Mouse (Mus musculus): ENCODE data around the gene Slc22a29.
"Not testable (repeated sequence)": the region's sequence is repeated elsewhere in the genome, so short reads cannot be mapped to it uniquely, and the experiment has no call there.

Slc22a29 gene

DNA sequence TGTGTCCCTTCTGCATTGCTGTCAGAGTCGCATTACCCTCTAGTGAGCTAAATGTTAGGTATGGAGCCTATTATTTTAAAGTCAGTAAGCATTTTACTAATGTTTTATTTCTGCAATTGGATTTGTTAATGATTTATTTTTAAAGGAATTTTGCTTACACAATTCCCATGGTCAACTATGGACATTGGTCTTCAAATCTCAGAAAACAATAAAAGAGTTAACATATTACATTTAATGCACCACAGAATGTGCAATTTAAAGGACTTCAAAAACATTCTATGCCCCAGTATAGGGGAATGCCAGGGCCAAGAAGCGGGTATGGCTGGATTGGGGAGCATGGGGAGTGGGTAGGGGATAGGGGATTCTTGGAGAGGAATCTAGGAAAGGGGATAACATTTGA is at the start of gene Slc22a29:
TSS of gene Slc22a29 (minus strand) at position 101 of the 400 bp plus-strand sequence.
- no peak for DNase-seq (ENCODE audit: extremely low spot score, low read depth, low spot score)

DNA sequence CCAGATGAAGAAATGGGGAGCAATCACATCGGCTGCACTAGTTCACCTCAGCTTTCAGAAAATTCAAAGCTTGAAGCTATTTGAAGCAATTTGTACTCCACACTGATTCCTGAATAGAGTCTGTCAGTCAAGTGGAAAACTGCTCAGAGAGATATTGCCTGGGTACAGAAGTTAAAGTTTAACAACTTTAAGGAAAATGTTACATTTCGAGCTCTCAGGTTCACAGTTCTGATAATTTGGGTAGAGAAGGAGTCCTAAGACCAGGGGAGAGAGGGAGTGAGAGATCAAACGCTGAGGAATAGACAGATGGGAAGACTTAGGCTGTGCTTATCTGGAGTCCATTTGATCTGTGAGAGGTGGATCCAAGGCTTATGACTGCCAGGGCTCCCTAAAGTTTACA is 46.6 kb upstream of the Slc22a29 start:
- no peak for DNase-seq (ENCODE audit: extremely low spot score, low read depth, low spot score)

DNA sequence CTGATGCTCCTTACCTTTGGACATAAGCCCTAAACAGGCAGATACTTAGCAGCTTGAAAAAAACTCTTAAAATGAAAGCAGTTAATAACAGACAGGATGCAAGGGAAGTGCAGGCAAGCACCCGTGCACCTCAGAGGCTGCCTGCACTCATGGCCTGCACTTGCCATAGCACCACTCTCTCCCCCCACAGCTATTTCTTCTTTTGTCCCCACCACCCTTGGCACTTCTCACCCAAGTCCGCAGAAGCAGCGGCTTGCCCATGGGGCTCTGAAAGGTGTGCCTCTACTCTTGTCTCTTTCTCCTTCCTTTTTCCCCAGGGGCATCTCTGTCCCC is 34.0 kb upstream of the Slc22a29 start:
- no peak for DNase-seq (ENCODE audit: extremely low spot score, low read depth, low spot score)

DNA sequence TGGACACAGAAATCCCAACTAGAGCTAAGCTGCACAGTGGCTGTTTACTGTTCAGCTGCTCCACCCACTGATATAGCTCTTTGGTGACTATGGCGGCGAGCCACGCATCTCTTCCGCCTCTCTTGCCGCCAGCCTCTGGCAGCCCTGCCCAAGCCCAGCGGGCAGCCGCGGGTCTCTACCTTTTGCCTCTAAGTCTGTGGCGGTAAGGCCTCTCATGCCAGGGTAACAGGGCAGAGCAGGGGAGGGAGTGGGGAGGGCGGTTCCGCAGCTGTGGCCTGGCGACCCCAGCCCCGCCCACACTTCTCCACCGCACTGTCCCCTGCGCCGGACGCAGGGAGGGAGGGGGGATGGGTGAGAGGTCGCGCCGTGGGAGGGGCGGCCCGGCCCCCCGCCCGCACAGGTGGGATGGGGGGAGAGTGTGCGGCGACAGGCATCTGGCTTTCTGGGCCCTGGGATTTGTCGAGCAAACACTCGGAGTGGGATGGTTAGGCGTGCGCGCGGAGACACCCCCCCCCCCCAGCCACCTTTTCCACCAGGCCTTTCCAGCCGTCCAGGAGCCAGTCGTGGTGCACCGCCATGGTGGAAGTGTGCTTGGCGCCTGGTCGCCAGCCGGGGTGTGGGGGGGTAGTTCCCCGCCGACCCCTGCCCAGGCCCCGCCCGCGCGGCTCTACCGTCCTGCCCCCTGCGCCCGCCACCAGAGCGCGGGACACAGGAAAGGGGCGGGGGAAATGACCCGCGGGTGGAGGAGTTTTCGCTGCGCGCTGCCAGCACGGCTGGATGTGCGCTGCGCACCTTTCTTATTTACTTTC is 33.4 kb upstream of the Slc22a29 start:
- DNase-seq (ENCODE audit: extremely low spot score, low read depth, low spot score) = peak; percentile 81

DNA sequence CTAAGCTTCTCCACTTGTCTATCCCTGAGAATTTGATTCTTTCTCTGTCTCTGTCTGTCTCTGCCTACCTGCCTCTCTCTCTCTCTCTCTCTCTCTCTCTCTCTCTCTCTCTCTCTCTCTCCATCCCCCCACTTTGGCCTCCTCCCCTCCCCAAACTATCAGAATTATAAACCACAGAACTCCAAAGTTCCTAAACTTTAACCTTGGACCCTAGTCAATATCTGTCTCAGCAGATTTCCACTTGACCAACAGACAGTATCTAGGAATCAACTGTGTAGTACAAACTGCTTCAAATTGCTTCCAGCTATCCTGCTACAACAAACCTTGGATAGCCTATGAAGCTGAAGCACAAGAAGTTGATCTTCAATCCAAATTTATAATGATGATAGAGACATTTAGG is 10.2 kb upstream of the Slc22a29 start:
- DNase-seq (ENCODE audit: extremely low spot score, low read depth, low spot score) = no peak

DNA sequence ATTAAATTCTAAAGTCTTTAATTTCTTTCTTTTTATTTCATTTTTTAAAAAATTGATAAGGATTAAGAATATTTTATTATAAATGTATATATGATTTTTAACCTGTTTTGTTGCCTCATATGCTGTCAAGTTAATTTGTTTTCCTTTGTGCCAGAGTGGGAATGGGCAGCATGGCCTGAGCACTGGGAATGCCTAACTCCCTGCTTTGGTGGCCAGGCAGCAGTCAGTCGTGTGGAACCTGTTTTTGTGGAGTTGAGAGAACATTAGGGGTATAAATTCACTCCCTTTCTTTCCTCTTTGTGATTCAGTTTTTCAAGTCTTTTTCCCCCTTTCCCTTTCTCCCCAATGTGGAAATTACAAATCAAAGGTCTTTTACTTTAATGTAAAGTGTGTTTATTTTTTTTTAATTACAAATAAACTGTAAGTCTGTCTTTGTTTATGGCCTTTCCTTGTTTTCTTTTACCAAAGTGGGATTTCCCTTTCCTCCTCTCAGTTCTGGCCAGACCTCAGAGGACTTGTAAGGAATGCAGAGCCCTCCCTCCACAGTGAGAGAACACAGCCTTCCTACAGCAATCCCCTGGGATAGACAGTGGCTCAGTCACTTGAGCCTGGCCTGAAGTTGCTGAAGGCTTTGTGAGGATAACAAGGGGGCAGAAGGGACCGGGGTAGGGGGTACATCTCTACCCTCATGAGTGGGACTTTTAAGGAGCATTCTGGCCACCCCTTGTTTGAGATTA is 69.7 kb downstream of the Slc22a29 start:
- no peak for DNase-seq (ENCODE audit: extremely low spot score, low read depth, low spot score)

DNA sequence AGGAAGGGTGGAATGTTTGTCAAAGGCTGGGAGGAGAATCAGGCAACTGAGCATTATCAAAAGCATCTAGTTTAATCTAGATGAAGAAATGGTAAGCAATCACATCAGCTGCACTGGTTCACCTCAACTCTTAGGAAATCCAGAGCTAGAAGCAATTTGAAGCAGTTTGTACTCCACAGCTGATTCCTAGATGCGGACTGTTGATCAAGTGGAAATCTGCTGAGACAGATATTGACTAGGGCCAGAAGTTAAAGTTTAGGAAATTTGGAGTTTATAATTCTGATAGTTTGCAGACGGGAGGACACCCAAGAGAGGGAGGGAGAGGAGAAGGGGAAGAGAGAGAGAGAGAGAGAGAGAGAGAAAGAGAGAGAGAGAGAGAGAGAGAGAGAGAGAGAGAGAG is 76.0 kb downstream of the Slc22a29 start:
- not testable (repeated sequence) for DNase-seq (ENCODE audit: extremely low spot score, low read depth, low spot score)

DNA sequence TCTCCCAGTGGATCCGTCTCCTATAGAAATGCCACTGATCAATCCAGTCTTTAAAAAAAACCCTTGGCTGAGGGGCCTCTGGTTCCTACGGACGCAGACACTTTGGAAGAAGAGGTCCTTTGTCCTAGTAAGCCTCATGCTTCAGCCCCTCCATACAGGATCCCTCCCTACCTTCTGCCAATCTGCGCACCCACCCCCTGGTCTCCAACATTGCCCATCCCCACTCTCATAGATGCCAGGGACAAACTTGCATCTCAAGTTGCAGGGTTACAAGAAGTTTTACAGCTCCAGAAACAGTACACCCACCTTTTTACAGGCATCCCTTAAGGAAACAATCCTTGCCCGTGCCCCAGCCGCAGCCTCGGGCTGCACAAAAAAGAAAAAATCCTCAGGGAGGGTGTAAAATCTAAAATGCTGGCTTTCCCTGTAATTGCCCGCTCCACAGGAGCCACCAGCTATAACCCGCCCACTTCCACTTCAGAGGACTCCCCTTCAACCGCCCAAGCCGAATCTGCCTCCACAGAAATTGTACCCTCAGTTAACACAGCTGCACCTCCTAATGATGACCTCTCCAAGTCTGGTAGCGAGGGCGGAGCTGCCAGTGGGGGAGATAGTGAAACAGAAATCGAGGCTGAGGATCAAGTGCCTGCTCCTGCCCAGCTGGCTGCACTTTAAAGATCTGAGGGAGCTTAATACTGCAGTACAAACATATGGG is 84.4 kb downstream of the Slc22a29 start:
- DNase-seq (ENCODE audit: extremely low spot score, low read depth, low spot score) = not testable (repeated sequence)

DNA sequence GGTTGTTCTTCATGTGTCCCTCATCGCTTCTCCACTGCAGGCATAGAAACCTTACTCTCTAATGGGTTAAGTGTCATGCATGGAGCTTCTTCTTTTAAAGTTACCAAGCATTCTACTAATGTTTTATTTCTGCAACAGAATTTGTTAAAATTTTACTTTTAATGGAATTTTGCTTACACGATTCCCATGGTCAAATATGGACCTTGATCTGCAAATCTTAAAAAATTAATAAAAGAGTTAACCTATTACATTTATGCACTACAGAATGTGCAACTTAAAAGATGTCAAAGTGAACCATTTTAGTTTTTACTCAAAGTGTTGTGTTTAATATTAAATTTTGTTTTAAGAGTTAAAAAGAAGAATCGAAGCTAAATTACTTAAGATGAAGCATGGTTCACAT is 86.8 kb downstream of the Slc22a29 start, which contains the start of gene Slc22a28:
TSS of gene Slc22a28 (minus strand) at position 102 of the 400 bp plus-strand sequence.
- DNase-seq (ENCODE audit: extremely low spot score, low read depth, low spot score) = not testable (repeated sequence)
